ENCODE assay signal across 8 mouse cellular contexts in genomic region chr17:24669545-24670245, GRCm38 (mm10). TPM values are rescaled to one million over a fixed set of nuclear protein-coding genes. Genes with fewer than 3 reads are reported as not detected.
DNase-seq lines count a peak whose midpoint lies in the region; ATAC-seq lines count a peak whose summit lies in the region.

TSS of gene Zfp598 (plus strand) at chr17:24669687.

- H3K9me3 ChIP-seq in hindbrain, embryonic 16.5 days (ENCODE audit: control insufficient read depth, low read length) = no peaks in the 10 kb centered on the region

- H3K4me3 ChIP-seq in hindbrain, embryonic 16.5 days (ENCODE audit: low read length) = peak within 1 kb of the TSS; percentile 97
- peak within 1 kb of the TSS; percentile 59 for H3K4me3 ChIP-seq in macrophage (ENCODE audit: inconsistent target)

- H3K9ac ChIP-seq in hindbrain, embryonic 16.5 days (ENCODE audit: low read depth, low read length) = peak within 1 kb of the TSS; percentile 99

- WGBS in hindbrain, embryonic 16.5 days = under 1% methylated on average over 65 of the region's 80 CpGs
- under 1% methylated on average over 69 of the region's 80 CpGs for WGBS in macrophage (ENCODE audit: missing documents)

- H3K4me2 ChIP-seq in hindbrain, embryonic 16.5 days (ENCODE audit: low read length) = peak within 1 kb of the TSS; percentile 93

- peaks cover 26% of the 10 kb centered on the region for H3K4me1 ChIP-seq in hindbrain, embryonic 16.5 days (ENCODE audit: control insufficient read depth, insufficient read depth, low read depth, low read length)

- no peaks in the 10 kb centered on the region for H3K36me3 ChIP-seq in hindbrain, embryonic 16.5 days (ENCODE audit: control insufficient read depth, insufficient read depth, low read length)
- no peaks in the 10 kb centered on the region for H3K36me3 ChIP-seq in macrophage (ENCODE audit: inconsistent target)

- ATAC-seq in hindbrain, embryonic 16.5 days = peak; percentile 98

- peaks cover 47% of the 10 kb centered on the region for H3K79me2 ChIP-seq in macrophage (ENCODE audit: inconsistent target)

- no peaks in the 10 kb centered on the region for H3K27me3 ChIP-seq in hindbrain, embryonic 16.5 days (replicated peaks; ENCODE audit: control insufficient read depth, insufficient read depth, low read length)

- H3K27ac ChIP-seq in hindbrain, embryonic 16.5 days (ENCODE audit: low read depth, low read length) = peak within 1 kb of the TSS; percentile 92
- peak within 1 kb of the TSS; percentile 28; the same call in 1 of the 2 replicates for H3K27ac ChIP-seq in macrophage

- peak; percentile 96 for DNase-seq in T-cell, adult 2 months (ENCODE audit: low spot score)
- peak; percentile 93 to 97 for DNase-seq in cerebellum, postnatal 36 days
- DNase-seq in gastrocnemius, adult 18-20 months (ENCODE audit: low spot score) = peak; percentile 95
- peak; percentile 93 to 97 for DNase-seq in left cerebral cortex, adult 18-20 months (ENCODE audit: low spot score in 2 of 2)
- DNase-seq in right cerebral cortex, adult 18-20 months = peak; percentile 96
- DNase-seq in urinary bladder, postnatal 10 days (ENCODE audit: low spot score) = peak; percentile 85

RNA-seq across cellular contexts. Expression of gene Zfp598, which starts in this region (rescaled TPM):
- 10 to 100 TPM; 23.1 to 25.4 TPM for total RNA-seq in gastrocnemius, adult 18-20 months (2021)
- polyA plus RNA-seq in hindbrain, embryonic 16.5 days (2015; fragmentation: Nextera tagmentation; extraction: Ambion mirVana) = 10.8 and 18.7 TPM in 2 replicates
- 10 to 100 TPM; 41.4 to 45.5 TPM for total RNA-seq in left cerebral cortex, adult 18-20 months (2021)
- total RNA-seq in macrophage (2018; cell fraction: chromatin; rRNA removed) = 100 to 1,000 TPM in 1 of 26 experiments, 10 to 100 TPM in 25; 23.0 to 109 (median 39.0) TPM
- 10 to 100 TPM in 25 of 26 experiments, 1 to 10 TPM in 1; 9.8 to 17.4 (median 13.4) TPM for total RNA-seq in macrophage (2018; cell fraction: cytosol; rRNA removed)
- 10 to 100 TPM; 16.4 to 61.1 (median 29.3) TPM for total RNA-seq in macrophage (2018; cell fraction: nucleus; rRNA removed)
- polyA plus RNA-seq in macrophage (2018) = 8.0 to 14.3 TPM (median 12.2 TPM) in 3 replicates

Comparison
In these comparisons a context has a peak if more than half of its experiments do, and no peak if none do; other contexts are left out.
1. Peak in every context shown above with its lines: DNase-seq, ATAC-seq, H3K4me3 ChIP-seq and H3K27ac ChIP-seq.